Mouse (Mus musculus): Measurements from ENCODE around the gene Gm10181.
"Not testable (repeated sequence)": the region's sequence is repeated elsewhere in the genome, so short reads cannot be mapped to it uniquely, and the experiment has no call there.

Gene Gm10181

DNA sequence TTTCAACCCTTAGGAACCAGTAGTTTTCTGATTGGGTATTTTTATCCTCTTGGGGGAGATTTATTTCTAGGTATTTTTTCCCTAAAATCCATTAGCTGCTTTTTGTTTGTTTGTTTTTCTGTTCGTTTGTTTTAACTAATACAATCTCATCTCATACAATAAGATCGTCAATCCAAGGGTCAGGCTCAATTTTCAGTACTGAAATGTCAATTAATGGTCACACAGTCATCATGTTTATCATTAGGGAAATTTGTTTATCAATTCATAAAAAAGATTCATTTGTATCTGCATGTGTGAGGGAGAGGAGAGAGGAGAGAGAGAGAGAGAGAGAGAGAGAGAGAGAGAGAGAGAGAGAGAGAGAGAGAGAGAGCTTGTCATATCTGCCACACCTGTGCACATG, at the start of gene Gm10181:
Gene Gm10181 (plus strand): TSS at position 301 of the 400 bp plus-strand sequence.
- DNase-seq: no peak

GRCm38 (mm10) chr9:25041665-25042064, 47.6 kb upstream of the Gm10181 start:
- peak; percentile 14 to 40 for DNase-seq

DNA sequence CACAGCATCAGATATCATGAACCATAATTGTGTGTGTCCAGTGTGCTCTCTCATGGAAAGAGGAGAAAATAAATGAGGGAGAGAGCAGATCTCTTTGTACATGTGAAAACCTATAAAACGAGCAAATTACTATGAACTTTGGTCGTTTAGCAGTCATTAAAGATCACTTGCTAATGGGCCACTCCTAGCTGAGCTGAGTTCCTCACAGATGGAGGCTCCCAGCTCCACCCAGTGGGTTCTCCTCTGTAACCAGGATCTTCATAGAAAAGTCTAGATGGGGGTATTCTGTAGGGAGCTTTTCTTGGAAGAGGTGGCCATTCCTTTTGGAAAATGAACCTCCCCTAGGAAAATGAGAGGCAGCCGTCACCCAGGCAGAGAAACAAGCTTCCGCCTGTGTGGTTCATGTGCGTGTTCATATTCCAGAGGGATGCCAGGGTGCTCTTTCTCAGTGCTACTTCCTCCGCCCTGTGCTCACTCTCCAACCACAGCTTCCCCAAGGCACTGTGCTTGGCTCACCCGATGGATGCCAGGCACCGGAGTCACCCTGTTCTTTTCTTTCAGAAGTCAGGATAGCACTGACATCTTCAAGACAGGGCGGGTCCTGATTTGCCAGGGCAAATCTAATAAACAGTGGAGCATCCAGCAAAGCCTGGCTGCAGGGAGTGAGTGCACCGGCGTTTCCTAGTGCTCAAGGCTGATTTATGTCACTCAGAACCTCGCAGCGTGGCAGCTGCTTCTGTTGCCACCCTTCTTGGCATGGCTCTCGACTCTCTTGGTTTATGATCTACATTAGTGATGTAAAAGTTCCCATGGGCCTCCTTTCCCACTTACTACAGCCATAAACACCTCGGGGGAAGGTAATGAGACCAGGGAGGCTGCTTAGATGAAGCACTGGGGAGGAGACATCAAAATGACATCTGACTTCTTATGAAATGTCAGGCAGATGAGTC, 46.8 kb upstream of the Gm10181 start:
- no peak for DNase-seq

- DNase-seq: no peak
Observed at GRCm38 (mm10) chr9:25044325-25044724, 44.9 kb upstream of the Gm10181 start.

DNA sequence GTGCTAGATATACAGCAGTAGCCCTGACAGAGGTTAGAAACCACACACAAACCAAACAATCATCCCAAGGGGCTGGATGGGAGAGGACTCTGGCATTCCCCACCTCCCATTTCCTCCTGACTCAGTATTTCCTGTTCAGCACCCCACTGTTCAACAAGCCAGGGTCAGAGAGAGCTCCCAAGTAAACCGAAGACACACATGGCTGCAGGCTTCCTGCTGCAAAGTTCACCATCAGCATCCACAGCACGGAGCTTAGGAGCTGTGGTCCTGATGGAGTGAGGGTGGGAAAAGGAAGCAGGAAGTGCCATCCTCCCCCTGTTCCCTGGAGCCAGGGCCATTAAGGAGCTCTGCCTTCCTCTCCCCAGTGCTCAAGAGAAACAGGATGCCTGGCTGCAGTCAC, 40.9 kb upstream of the Gm10181 start:
- no peak for DNase-seq

GRCm38 (mm10) chr9:25048940-25049339, 40.3 kb upstream of the Gm10181 start:
- DNase-seq: no peak

DNA sequence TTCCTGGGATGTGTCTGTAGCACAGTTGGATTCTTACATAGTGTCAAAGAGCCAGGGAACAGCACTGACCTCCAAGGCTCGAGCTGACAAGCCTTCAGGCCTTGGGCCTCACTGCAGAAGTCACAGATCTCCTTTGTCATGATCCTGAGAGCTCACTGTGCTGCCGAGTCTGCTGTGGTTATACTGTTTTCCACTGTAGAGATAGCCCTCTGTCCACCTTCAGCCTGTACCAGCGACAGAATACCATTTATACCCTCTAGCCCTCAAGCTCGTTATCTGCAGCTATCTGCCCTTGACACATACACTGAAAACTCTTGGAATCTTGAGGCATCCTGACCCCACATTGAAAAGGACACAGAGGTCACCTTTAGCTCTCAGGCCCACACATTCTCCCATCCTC, 37.3 kb upstream of the Gm10181 start:
- no peak for DNase-seq

- DNase-seq: no peak
Observed at GRCm38 (mm10) chr9:25055650-25056376, 33.4 kb upstream of the Gm10181 start.

GRCm38 (mm10) chr9:25058726-25059125, 30.5 kb upstream of the Gm10181 start:
- DNase-seq: no peak

DNA sequence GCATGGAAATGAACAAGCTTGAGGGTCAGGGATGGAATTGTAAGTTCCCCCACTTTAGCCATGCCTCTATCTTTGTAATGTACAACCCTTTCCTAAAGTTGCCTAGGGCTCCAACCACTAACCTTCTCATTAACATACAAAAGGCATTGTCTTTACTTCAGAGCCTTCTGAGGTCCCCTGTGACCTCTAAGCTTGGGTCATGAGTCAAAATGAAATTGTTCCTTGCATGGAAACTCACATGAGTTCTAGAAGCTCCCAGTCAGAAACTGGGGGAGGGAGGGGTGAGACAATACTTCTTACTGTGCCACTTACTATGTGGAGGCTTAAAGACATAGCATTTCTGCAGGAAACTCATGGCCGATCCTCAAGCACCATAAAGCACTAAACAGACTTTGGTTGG, 16.6 kb upstream of the Gm10181 start:
- no peak for DNase-seq

- DNase-seq: no peak
Observed at GRCm38 (mm10) chr9:25075977-25076376, 13.2 kb upstream of the Gm10181 start.

GRCm38 (mm10) chr9:25076505-25076904, 12.7 kb upstream of the Gm10181 start:
- no peak for DNase-seq

DNA sequence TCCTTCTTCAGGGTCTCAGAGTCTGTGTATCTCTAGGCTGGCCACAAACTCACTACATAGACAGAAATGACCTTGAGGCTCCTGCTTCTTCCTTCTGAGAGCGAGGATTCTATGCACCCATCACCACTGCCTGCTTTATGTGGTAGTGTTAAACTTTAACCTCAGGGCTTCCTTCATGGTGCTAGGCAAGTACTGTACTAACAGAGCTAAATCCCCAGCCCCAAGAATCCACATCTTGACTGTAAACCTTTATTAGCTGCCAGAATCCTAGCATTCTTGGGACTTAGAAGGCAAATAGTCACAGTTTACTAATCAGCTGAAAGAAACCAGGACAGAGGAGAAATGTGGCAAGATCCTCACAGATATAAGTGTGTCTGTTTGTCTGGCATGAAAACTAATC, 1.6 kb downstream of the Gm10181 start:
- DNase-seq: no peak

DNA sequence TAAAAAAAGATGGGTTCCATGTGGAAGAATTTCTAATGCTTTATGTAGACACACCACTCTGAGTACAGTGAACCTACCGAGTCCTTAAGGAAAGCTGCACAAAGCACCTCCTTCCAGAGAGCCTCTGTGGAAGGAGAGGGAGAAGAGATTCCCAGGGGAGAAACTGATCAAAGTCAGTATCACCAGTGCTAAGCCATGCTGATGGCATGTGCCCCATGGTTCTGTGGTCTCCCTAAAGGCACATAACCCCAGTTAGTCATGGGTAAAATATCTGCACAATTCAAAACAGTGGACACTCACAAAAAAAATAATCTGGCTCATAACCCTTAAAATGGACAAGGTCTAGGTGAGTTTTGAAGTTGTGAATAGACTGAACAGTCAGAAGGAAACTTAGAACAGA, 13.7 kb downstream of the Gm10181 start:
- DNase-seq: no peak

- peak in 1 of 2 experiments; percentile 44 for DNase-seq
Observed at GRCm38 (mm10) chr9:25104638-25105037, 15.4 kb downstream of the Gm10181 start.

- DNase-seq: not testable (repeated sequence)
Observed at GRCm38 (mm10) chr9:25123590-25123989, 34.4 kb downstream of the Gm10181 start.

- DNase-seq: no peak
Observed at GRCm38 (mm10) chr9:25124048-25124447, 34.8 kb downstream of the Gm10181 start.

GRCm38 (mm10) chr9:25132253-25132652, 43.0 kb downstream of the Gm10181 start:
- DNase-seq: no peak

DNA sequence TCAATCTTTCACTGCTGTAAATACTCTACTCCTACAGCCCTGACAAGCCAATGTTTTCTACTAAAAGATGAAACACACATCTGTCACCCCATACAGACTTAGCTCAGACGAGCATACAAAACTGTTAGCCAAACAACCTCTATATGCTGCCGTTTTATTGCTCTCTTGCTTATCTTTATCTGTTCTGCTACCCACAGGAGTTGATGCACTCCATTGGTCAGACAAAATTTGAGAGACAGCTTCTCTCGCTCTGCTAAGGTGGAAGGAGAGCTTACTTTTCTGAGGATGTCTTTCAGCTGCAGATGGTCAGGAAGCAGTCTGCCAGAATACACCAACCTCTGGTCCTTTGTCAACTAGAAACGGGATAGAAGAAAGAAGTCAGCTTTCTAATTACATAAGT, 43.7 kb downstream of the Gm10181 start:
- no peak for DNase-seq

GRCm38 (mm10) chr9:25138900-25139299, 49.7 kb downstream of the Gm10181 start:
- DNase-seq: no peak
